Mouse (Mus musculus): ENCODE results near the gene Wdcp. TPM values are rescaled to one million over a fixed set of nuclear protein-coding genes. Genes with fewer than 3 reads are reported as not detected.
A peak's percentile ranks its signal among the peaks of the same experiment; 100 is the strongest.

Gene Wdcp
- total and polyA plus RNA-seq, 3 experiments = 2.1 to 12.6 (median 12.3) TPM

DNA sequence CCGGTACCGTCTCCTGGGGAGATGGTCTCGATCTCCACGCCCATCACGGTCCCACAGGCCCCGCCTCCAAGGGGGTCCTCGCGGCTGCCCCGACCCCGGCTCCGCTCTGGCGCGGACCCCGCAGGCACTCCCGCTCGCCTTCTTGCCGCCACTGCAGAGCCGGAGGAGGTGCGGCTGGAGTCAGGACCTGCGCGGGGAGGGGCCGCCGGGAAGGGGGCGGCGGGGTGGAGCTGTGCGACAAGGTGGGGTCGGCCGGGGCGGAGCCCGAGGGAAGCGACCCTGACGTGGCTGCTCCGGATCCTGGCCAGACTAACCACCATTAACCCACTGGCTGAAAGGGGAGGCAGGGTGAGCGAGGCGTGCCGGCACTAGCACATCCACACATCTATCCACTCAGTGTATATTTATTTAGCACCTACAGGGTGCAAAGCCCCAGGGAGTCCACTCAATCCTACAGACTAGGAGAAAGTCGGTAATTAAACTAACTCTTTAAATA is 1.7 kb upstream of the Wdcp start, which contains the start of gene Fkbp1b:
Gene Fkbp1b (minus strand): TSS at position 200 of the 496 bp plus-strand sequence.
- peaks cover 28% of the 10 kb centered on the region for H3K36me3 ChIP-seq (replicated peaks)
- peak within 1 kb of the TSS; percentile 82 for H3K4me3 ChIP-seq (ENCODE audit: low read depth, low read length)
- ATAC-seq (ENCODE audit: extremely low read depth, insufficient number of reproducible peaks, low FRiP score, poor library complexity, severe bottlenecking) (peak; percentile 30; the same call in 1 of the 2 replicates), DNase-seq (ENCODE audit: low spot score) (peak; percentile 84)
- H3K9me3 ChIP-seq (replicated peaks) = no peaks in the 10 kb centered on the region
- TF ChIP-seq GATA1 (IDR thresholded peaks at IDR 0.05; ENCODE audit: borderline replicate concordance, low read length) = no peak
- TF ChIP-seq POLR2AphosphoS5 (IDR thresholded peaks at IDR 0.05; ENCODE audit: insufficient replicate concordance, low read depth, low read length) = no peak
- no peak for TF ChIP-seq GATA2 (IDR thresholded peaks at IDR 0.05; ENCODE audit: borderline replicate concordance, low read depth, low read length)
- no peak for TF ChIP-seq TAL1 (conservative IDR thresholded peaks at IDR 0.05; ENCODE audit: low read depth, low read length)
- TF ChIP-seq CTCF (IDR thresholded peaks at IDR 0.05; ENCODE audit: low read depth, low read length) = no peak
- H3K27me3 ChIP-seq (ENCODE audit: insufficient read depth, low read length) = no peaks in the 10 kb centered on the region
- peaks cover 44% of the 10 kb centered on the region for H3K4me1 ChIP-seq (ENCODE audit: insufficient read depth, low read depth, low read length)

DNA sequence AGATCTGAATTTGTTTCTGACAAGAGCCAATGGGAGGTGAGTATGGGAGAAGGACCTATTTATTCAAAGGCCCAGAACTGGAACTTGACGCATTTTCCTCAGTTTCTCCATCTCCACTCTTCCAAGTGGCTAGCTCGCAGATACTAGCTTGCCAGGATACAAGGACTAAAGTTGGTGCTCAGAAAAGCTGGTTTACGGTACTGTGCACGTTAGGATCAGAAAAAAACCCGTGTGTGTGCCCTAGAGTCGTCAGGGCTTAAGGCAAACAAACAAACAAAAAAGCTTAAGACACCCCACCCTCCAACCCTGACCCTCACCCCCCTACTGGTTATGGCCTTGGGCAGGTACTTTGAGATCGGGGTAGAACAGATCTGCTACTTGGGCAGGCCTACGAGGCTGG is 647 bp upstream of the Wdcp start:
- Histone ChIP-seq H3K9me3 (replicated peaks) (no peaks in the 10 kb centered on the region), H3K4me3 (ENCODE audit: low read depth, low read length) (0 out of 2 replicates have a peak overlapping the region, but pooled peaks have one; percentile 82), H3K36me3 (replicated peaks) (peaks cover 26% of the 10 kb centered on the region), H3K27me3 (ENCODE audit: insufficient read depth, low read length) (no peaks in the 10 kb centered on the region), H3K4me1 (ENCODE audit: insufficient read depth, low read depth, low read length) (peaks cover 46% of the 10 kb centered on the region)
- DNase-seq (ENCODE audit: low spot score) = no peak
- no peak for ATAC-seq (ENCODE audit: extremely low read depth, insufficient number of reproducible peaks, low FRiP score, poor library complexity, severe bottlenecking)
- TF ChIP-seq CTCF (IDR thresholded peaks at IDR 0.05; ENCODE audit: low read depth, low read length) = no peak
- TF ChIP-seq GATA1 (IDR thresholded peaks at IDR 0.05; ENCODE audit: borderline replicate concordance, low read length) = no peak
- TF ChIP-seq TAL1 (conservative IDR thresholded peaks at IDR 0.05; ENCODE audit: low read depth, low read length) = no peak
- TF ChIP-seq POLR2AphosphoS5 (IDR thresholded peaks at IDR 0.05; ENCODE audit: insufficient replicate concordance, low read depth, low read length) = no peak
- no peak for TF ChIP-seq GATA2 (IDR thresholded peaks at IDR 0.05; ENCODE audit: borderline replicate concordance, low read depth, low read length)

DNA sequence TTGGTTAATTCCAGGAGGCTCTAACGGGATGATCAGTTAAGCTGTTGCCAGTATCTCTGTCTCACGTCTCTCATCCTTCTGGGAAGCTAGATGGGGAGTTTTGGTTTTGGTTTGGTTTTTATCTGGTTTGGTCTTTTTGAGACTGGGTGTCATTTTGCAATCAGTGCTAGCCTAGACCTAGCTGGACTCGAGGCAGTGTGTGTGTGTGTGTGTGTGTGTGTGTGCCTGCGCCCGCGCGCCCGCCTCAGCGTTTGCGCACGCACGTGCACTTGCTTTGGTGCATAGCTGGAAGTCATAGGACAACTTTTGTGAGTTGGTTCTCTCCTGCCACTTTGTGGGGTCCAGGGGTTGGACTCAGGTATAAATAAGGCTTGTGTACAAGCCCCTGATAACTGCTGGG is 638 bp downstream of the Wdcp start:
- 0 out of 2 replicates have a peak, but pooled peaks have one; percentile 18 for ATAC-seq (ENCODE audit: extremely low read depth, insufficient number of reproducible peaks, low FRiP score, poor library complexity, severe bottlenecking)
- Histone ChIP-seq H3K4me3 (ENCODE audit: low read depth, low read length) (peak overlapping the region; percentile 75), H3K27me3 (ENCODE audit: insufficient read depth, low read length) (no peaks in the 10 kb centered on the region), H3K4me1 (ENCODE audit: insufficient read depth, low read depth, low read length) (peaks cover 46% of the 10 kb centered on the region), H3K9me3 (replicated peaks) (no peaks in the 10 kb centered on the region), H3K36me3 (replicated peaks) (peaks cover 27% of the 10 kb centered on the region)
- TF ChIP-seq CTCF (IDR thresholded peaks at IDR 0.05; ENCODE audit: low read depth, low read length) (no peak), GATA2 (IDR thresholded peaks at IDR 0.05; ENCODE audit: borderline replicate concordance, low read depth, low read length) (no peak), POLR2AphosphoS5 (IDR thresholded peaks at IDR 0.05; ENCODE audit: insufficient replicate concordance, low read depth, low read length) (no peak), GATA1 (IDR thresholded peaks at IDR 0.05; ENCODE audit: borderline replicate concordance, low read length) (no peak), TAL1 (conservative IDR thresholded peaks at IDR 0.05; ENCODE audit: low read depth, low read length) (no peak)
- no peak for DNase-seq (ENCODE audit: low spot score)

DNA sequence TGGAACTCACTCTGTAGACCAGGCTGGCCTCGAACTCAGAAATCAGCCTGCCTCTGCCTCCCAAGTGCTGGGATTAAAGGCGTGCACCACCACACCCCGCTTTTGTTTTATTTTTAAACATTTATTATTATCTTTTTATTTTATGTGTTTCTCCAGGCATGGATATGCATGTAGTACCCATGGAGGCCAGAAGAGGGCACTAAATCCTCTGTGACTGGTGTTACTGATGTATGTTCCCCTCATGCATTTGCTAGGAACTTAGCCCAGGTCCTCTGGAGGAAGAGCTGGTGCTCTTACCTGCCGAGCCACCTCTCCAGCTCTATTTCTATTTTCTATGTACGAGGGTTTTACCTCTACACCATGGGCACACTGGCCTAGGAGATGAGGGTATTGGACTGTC is 13.1 kb downstream of the Wdcp start:
- DNase-seq (ENCODE audit: low spot score) (no peak), ATAC-seq (ENCODE audit: extremely low read depth, insufficient number of reproducible peaks, low FRiP score, poor library complexity, severe bottlenecking) (no peak)
- TF ChIP-seq TAL1 (conservative IDR thresholded peaks at IDR 0.05; ENCODE audit: low read depth, low read length) = no peak
- TF ChIP-seq CTCF (IDR thresholded peaks at IDR 0.05; ENCODE audit: low read depth, low read length) = peak; percentile 38; the same call in 1 of the 2 replicates
- TF ChIP-seq GATA2 (IDR thresholded peaks at IDR 0.05; ENCODE audit: borderline replicate concordance, low read depth, low read length) = no peak
- TF ChIP-seq POLR2AphosphoS5 (IDR thresholded peaks at IDR 0.05; ENCODE audit: insufficient replicate concordance, low read depth, low read length) = no peak
- TF ChIP-seq GATA1 (IDR thresholded peaks at IDR 0.05; ENCODE audit: borderline replicate concordance, low read length) = no peak
- no peaks in the 10 kb centered on the region for H3K27me3 ChIP-seq (ENCODE audit: insufficient read depth, low read length)
- no peak overlapping the region for H3K4me3 ChIP-seq (ENCODE audit: low read depth, low read length)
- peaks cover 27% of the 10 kb centered on the region for H3K4me1 ChIP-seq (ENCODE audit: insufficient read depth, low read depth, low read length)
- peaks cover 72% of the 10 kb centered on the region for H3K36me3 ChIP-seq (replicated peaks)
- peaks cover 2% of the 10 kb centered on the region; the same call in 1 of the 2 replicates for H3K9me3 ChIP-seq (replicated peaks)

DNA sequence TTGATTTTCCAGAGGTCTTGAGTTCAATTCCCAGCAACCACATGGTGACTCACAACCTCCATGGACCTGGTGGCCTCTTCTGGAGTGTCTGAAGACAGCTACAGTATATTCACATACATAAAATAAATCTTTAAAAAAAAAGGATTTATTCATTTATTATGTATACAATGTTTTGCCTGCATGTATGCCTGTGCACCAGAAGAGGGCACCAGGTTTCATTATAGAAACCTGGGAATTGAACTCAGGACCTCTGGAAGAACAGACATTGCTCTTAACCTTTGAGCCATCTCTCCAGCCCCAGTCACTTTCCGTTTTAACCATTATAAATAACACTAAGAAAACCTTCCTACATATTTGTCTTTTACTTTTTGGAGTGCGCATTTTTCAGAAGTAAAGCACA is 13.7 kb downstream of the Wdcp start:
- peaks cover 72% of the 10 kb centered on the region for H3K36me3 ChIP-seq (replicated peaks)

DNA sequence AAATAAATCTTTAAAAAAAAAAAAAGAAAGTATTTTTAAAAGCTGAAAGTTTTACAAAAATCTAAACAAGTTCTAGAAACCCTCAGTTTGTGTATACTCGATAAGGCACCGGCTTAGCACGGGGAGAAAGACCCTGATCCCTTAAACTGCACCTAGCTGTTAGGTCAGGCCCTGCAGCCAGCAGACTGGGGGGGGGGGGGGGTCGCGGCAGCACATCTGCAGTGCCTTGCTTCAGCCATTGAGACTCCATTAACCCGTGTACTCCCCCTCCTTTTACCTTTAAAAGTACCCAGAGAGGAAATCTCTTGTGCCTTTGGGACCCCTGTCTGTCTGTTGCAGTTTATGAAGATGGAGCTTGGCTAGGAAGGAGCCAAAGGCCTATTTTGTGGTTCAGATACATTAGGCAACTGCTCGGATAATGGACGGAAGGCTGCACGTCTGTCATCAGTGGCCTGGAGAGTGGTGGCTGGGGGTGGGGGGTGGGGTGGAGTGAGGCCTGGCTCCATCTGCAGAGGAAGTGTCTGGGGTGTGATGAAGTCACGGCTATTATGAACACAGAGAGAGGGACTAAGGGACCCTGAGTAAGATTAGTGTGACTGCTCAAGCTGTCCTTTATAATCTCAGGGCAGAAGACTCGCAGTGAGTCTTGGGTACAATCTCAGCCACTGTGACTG is 16.3 kb downstream of the Wdcp start:
- H3K36me3 ChIP-seq (replicated peaks) = peaks cover 81% of the 10 kb centered on the region
- peak; percentile 29 for ATAC-seq (ENCODE audit: extremely low read depth, insufficient number of reproducible peaks, low FRiP score, poor library complexity, severe bottlenecking)

More for the DNA sequence above, 13.7 kb downstream of the Wdcp start:
- TF ChIP-seq TAL1 (conservative IDR thresholded peaks at IDR 0.05; ENCODE audit: low read depth, low read length) = no peak
- TF ChIP-seq GATA1 (IDR thresholded peaks at IDR 0.05; ENCODE audit: borderline replicate concordance, low read length) = no peak
- no peak for TF ChIP-seq POLR2AphosphoS5 (IDR thresholded peaks at IDR 0.05; ENCODE audit: insufficient replicate concordance, low read depth, low read length)
- no peak; the same call in 1 of the 2 replicates for TF ChIP-seq CTCF (IDR thresholded peaks at IDR 0.05; ENCODE audit: low read depth, low read length)
- no peak for TF ChIP-seq GATA2 (IDR thresholded peaks at IDR 0.05; ENCODE audit: borderline replicate concordance, low read depth, low read length)
- ATAC-seq (ENCODE audit: extremely low read depth, insufficient number of reproducible peaks, low FRiP score, poor library complexity, severe bottlenecking) = no peak
- Histone ChIP-seq H3K4me1 (ENCODE audit: insufficient read depth, low read depth, low read length) (peaks cover 31% of the 10 kb centered on the region), H3K9me3 (replicated peaks) (peaks cover 2% of the 10 kb centered on the region; the same call in 1 of the 2 replicates), H3K4me3 (ENCODE audit: low read depth, low read length) (no peak overlapping the region), H3K27me3 (ENCODE audit: insufficient read depth, low read length) (no peaks in the 10 kb centered on the region)
- no peak for DNase-seq (ENCODE audit: low spot score)

More for the DNA sequence above, 16.3 kb downstream of the Wdcp start:
- TF ChIP-seq GATA2 (IDR thresholded peaks at IDR 0.05; ENCODE audit: borderline replicate concordance, low read depth, low read length) (no peak), GATA1 (IDR thresholded peaks at IDR 0.05; ENCODE audit: borderline replicate concordance, low read length) (no peak), POLR2AphosphoS5 (IDR thresholded peaks at IDR 0.05; ENCODE audit: insufficient replicate concordance, low read depth, low read length) (no peak), CTCF (IDR thresholded peaks at IDR 0.05; ENCODE audit: low read depth, low read length) (no peak), TAL1 (conservative IDR thresholded peaks at IDR 0.05; ENCODE audit: low read depth, low read length) (no peak)
- no peak overlapping the region for H3K4me3 ChIP-seq (ENCODE audit: low read depth, low read length)
- H3K27me3 ChIP-seq (ENCODE audit: insufficient read depth, low read length) = no peaks in the 10 kb centered on the region
- peaks cover 45% of the 10 kb centered on the region for H3K4me1 ChIP-seq (ENCODE audit: insufficient read depth, low read depth, low read length)
- peaks cover 2% of the 10 kb centered on the region; the same call in 1 of the 2 replicates for H3K9me3 ChIP-seq (replicated peaks)
- DNase-seq (ENCODE audit: low spot score) = peak; percentile 33

Data from G1E (cell line).